ENCODE assay signal across 30 mouse cellular contexts in the genomic region with DNA sequence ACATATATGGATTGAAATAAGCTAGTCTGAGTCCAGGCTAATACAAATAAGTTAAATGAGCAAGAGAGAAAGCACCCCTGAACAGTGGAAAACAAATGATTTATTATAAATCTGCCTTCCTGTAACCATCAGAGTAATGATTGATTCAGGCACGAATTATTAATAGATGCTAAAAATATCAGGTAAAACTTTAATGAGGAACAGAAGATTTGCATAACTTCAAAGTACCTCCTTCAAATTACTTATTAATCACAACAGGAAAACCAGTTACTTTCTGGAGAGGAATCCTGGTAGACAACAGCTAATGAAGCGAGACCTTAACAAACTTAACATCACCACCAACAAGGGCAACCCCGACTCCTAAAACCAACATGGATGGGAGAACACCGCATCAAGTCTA.
"Had no signal": no experiment of that assay in that cellular context is flagged by ENCODE, and none has a peak within 500 bp of the region (broad histone marks: within the 10 kb centered on the region; RNA-seq: fewer than 3 reads in every experiment).

No protein-coding gene starts in this region.

- H3K27ac ChIP-seq: heart, adult 2 months; heart, embryonic 10.5 days; heart, embryonic 13.5 days; heart, embryonic 15.5 days; hindbrain, embryonic 10.5 days; hindbrain, embryonic 12.5 days; hindbrain, embryonic 13.5 days; hindbrain, embryonic 14.5 days; hindbrain, embryonic 15.5 days; hindbrain, postnatal 0 days; intestine, embryonic 15.5 days; kidney, embryonic 15.5 days; layer of hippocampus, adult 2 months; left cerebral cortex, adult 2 months had no signal

- ATAC-seq: hindbrain, embryonic 16.5 days; hindbrain, postnatal 0 days; inflammation-experienced regulatory T-cells, adult 6 months; intestine, embryonic 15.5 days; intestine, embryonic 16.5 days; intestine, postnatal 0 days had no signal

- H3K4me1 ChIP-seq: heart, embryonic 10.5 days; heart, embryonic 12.5 days; heart, embryonic 13.5 days; heart, embryonic 15.5 days; hindbrain, embryonic 10.5 days; hindbrain, embryonic 12.5 days; hindbrain, embryonic 13.5 days; hindbrain, embryonic 15.5 days; intestine, embryonic 15.5 days; kidney, embryonic 15.5 days had no signal

- H3K9ac ChIP-seq: heart, embryonic 12.5 days; heart, embryonic 13.5 days; heart, embryonic 15.5 days; hindbrain, embryonic 12.5 days; hindbrain, embryonic 13.5 days; hindbrain, embryonic 14.5 days; hindbrain, embryonic 15.5 days; intestine, embryonic 15.5 days; kidney, embryonic 15.5 days had no signal

- H3K4me2 ChIP-seq: heart, embryonic 11.5 days; heart, embryonic 12.5 days; heart, embryonic 13.5 days; heart, embryonic 15.5 days; hindbrain, embryonic 12.5 days; hindbrain, embryonic 13.5 days; hindbrain, embryonic 14.5 days; hindbrain, embryonic 15.5 days; intestine, embryonic 15.5 days; kidney, embryonic 15.5 days had no signal

- H3K27me3 ChIP-seq: heart, embryonic 12.5 days; heart, embryonic 13.5 days; heart, embryonic 15.5 days; hindbrain, embryonic 12.5 days; hindbrain, embryonic 13.5 days; hindbrain, embryonic 15.5 days; intestine, embryonic 15.5 days; kidney, embryonic 15.5 days had no signal

- DNase-seq: heart, adult 2 months; heart, postnatal 10 days; heart, postnatal 14 days; heart, postnatal 36 days; heart, postnatal 4 days; kidney, adult 18-20 months; kidney, postnatal 10 days; kidney, postnatal 25 days; kidney, postnatal 4 days; layer of hippocampus, adult 9-11 months; layer of hippocampus, postnatal 36 days had no signal

- H3K4me3 ChIP-seq: heart, adult 2 months; heart, embryonic 10.5 days; heart, embryonic 12.5 days; heart, embryonic 13.5 days; heart, embryonic 15.5 days; hindbrain, embryonic 10.5 days; hindbrain, embryonic 12.5 days; hindbrain, embryonic 13.5 days; hindbrain, embryonic 15.5 days; intestine, embryonic 15.5 days; kidney, embryonic 15.5 days; layer of hippocampus, adult 2 months; left cerebral cortex, adult 2 months had no signal

- H3K36me3 ChIP-seq: heart, embryonic 10.5 days; heart, embryonic 12.5 days; heart, embryonic 13.5 days; heart, embryonic 15.5 days; hindbrain, embryonic 10.5 days; hindbrain, embryonic 12.5 days; hindbrain, embryonic 13.5 days; hindbrain, embryonic 15.5 days; intestine, embryonic 15.5 days; kidney, embryonic 15.5 days had no signal

- H3K9me3 ChIP-seq: heart, embryonic 10.5 days; heart, embryonic 13.5 days; heart, embryonic 15.5 days; hindbrain, embryonic 10.5 days; hindbrain, embryonic 12.5 days; hindbrain, embryonic 13.5 days; hindbrain, embryonic 15.5 days; intestine, embryonic 15.5 days; kidney, embryonic 15.5 days had no signal
